Mouse (Mus musculus): ENCODE data around the gene Prrg3. TPM values are rescaled to one million over a fixed set of nuclear protein-coding genes. Genes with fewer than 3 reads are reported as not detected.

The Prrg3 gene
- not detected for polyA plus RNA-seq (2017; shearing (Covaris generic))

DNA sequence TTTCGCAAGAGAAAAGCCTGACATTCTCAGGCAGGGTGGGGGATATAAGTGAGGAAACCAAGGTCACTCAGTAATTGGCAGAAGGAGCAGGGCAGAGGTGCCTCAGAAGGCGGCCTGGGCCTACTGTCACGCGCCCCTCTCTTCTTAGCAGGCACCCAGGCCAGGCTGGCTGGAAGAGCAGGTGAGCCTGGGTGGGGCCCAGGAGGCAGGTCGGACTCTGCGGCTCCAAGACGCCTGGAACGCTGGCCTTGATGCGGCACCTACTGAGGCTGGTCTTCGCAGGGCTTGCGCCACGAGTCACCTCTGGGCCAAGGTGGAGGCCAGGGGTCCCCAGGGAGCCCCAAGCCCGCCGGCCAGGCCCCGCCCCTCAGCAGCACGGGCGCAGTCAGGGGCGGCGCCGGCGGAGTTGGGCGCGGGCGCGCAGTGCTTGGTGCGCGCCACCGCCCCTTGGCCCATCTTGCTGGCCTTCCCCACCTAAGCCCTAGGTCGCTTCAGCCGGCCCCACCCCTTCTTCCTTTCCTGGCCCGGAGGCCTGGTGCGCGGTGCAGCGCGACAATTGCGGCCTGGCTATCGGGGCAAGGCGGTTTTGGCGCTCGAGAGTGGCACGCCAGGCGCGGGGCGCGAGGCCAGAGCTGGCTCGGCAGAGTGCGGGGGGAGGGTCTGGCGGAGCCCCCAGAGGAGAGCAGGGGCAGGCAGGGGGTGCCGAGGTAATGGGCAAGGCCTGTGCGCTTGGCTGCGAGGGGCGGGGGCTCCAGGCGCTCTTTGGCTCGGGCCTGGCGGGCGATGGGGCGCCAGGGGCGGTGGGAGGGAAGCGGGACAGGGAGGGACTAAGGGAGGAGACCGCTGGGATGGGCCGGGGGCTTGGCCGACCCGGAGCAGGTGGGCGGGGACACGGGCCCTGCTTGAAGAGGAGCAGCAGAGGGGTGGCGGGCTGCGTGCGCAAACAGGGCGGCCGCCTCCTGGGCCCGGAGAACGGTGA is at the start of gene Prrg3:
Gene Prrg3 (plus strand): TSS at position 552 of the 979 bp plus-strand sequence.

GRCm38 (mm10) chrX:71972686-71973085 is 10.3 kb downstream of the Prrg3 start, which contains the start of gene Fate1:
TSS of gene Fate1 (plus strand) at chrX:71972986.

DNA sequence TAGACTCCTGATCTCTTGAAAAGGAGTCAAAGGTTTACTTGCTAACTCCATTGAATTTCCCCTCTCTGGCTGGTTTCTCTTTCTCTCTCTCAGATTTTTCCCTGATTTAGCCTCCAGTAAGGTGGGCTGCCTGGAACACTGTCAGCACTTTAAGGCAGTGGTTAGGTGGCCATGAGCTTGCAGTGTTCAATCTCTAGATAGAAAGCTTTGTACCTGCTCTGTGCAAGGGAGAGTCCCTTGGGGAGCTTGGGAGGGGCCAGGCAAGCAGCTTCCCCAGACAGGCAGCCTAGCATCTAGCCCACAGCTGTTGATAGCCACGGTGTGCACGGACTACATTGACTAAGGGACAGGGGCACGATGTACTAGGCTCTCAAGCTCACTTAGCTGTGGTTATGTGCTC is 29.1 kb downstream of the Prrg3 start, which contains the start of gene Cnga2:
Gene Cnga2 (plus strand): TSS at position 301 of the 400 bp plus-strand sequence.

Other genes with a start within 250 kb of the Prrg3 start
- gene Vma21, start 146.7 kb upstream of the Prrg3 start, polyA plus RNA-seq (2017; shearing (Covaris generic)), result 25.7 TPM
- gene Gm1141, start 41.6 kb upstream of the Prrg3 start, polyA plus RNA-seq (2017; shearing (Covaris generic)), result not detected
- gene Fate1, start 10.4 kb downstream of the Prrg3 start, polyA plus RNA-seq (2017; shearing (Covaris generic)), result not detected
- gene Cnga2, start 29.2 kb downstream of the Prrg3 start, polyA plus RNA-seq (2017; shearing (Covaris generic)), result not detected

Data from effector memory CD4-positive, alpha-beta T cell, adult 5 months (primary cell).